Mouse (Mus musculus): ENCODE measurements around the gene Hsd17b7. TPM values are rescaled to one million over a fixed set of nuclear protein-coding genes. Genes with fewer than 3 reads are reported as not detected.
A peak's percentile ranks its signal among the peaks of the same experiment; 100 is the strongest.

Hsd17b7 gene
- polyA plus RNA-seq, 1 experiment from 2014 or later: 21.1 TPM

DNA sequence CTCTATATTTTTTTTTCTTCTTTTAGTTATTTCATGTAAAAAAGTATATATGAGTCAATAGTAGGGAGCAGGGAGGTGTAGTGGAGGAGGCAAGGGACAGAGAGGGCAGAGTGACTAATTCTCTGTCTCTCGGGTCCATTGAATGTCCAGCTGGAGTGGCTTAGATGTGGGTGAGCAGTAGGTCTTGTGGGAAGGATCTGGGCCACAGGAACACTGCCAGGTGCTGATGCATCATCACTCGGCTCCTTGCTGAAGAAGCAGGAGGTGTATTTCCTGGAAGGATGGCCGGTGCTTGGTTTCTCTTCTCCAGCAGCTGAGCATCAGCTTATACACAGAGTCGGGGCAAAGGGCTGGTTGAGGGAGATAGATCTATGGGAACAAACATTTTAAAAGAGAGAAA is 8.6 kb upstream of the Hsd17b7 start:
- no peak overlapping the region for H3K4me2 ChIP-seq (ENCODE audit: low read depth, low read length)
- H3K9me3 ChIP-seq (ENCODE audit: control insufficient read depth, low read length): no peaks in the 10 kb centered on the region
- no peaks in the 10 kb centered on the region for H3K4me1 ChIP-seq (ENCODE audit: control insufficient read depth, insufficient read depth, low read length)
- H3K9ac ChIP-seq (ENCODE audit: low read depth, low read length): no peak overlapping the region
- WGBS: 87% methylated on average over 4 of the region's 4 CpGs
- no peak overlapping the region for H3K4me3 ChIP-seq (ENCODE audit: low read length)
- H3K27me3 ChIP-seq (replicated peaks; ENCODE audit: control insufficient read depth, insufficient read depth, low read length): no peaks in the 10 kb centered on the region
- no peak for ATAC-seq
- no peak overlapping the region for H3K27ac ChIP-seq (ENCODE audit: low read length)
- H3K36me3 ChIP-seq (ENCODE audit: control insufficient read depth, insufficient read depth, low read length): no peaks in the 10 kb centered on the region

DNA sequence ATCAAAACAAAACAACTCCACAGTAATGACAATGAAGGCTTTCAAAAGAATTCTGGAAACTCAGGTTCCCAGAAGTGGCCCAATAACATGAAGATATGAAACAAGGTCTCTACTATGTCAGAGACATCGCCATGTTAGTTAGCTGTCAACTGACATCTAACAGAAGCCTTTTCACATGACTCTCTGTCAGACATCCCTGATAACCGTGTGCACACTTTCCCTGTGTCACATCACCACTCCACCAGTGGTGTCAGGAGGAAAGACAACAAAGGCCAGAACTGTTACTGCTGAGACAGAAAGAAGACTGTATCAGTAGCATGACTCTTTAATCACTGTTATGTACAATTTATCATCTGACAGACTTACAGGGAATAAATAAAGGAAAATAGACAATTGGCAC is 3.0 kb upstream of the Hsd17b7 start:
- peaks cover 10% of the 10 kb centered on the region for H3K4me1 ChIP-seq (ENCODE audit: control insufficient read depth, insufficient read depth, low read length)
- H3K27ac ChIP-seq (ENCODE audit: low read length): no peak overlapping the region
- no peaks in the 10 kb centered on the region for H3K27me3 ChIP-seq (replicated peaks; ENCODE audit: control insufficient read depth, insufficient read depth, low read length)
- no peaks in the 10 kb centered on the region for H3K9me3 ChIP-seq (ENCODE audit: control insufficient read depth, low read length)
- no peak overlapping the region for H3K4me3 ChIP-seq (ENCODE audit: low read length)
- no peak for ATAC-seq
- no peaks in the 10 kb centered on the region for H3K36me3 ChIP-seq (ENCODE audit: control insufficient read depth, insufficient read depth, low read length)
- WGBS: 74% methylated on average over 2 of the region's 2 CpGs
- no peak overlapping the region for H3K4me2 ChIP-seq (ENCODE audit: low read depth, low read length)
- H3K9ac ChIP-seq (ENCODE audit: low read depth, low read length): no peak overlapping the region

DNA sequence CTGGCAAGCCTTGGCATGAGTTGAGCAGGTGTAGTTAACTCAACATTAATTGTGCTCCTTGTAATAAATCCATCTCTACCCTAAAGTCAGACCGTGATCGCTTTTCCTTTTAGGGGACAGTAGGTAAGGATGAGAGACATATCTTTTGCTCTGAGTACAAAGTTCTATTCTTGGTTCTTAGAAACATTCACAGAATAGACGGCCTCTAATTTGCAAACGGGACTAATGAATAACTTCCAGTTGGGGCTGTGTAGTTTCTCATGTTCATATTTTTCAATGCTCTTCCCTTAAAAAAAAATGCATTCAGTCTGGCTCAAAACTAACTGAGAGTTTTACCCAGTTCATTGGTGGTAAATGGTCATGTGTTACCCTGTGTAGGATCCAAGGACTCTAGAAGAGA is 1.9 kb upstream of the Hsd17b7 start:
- Histone ChIP-seq H3K4me3 (ENCODE audit: low read length) (no peak overlapping the region), H3K9ac (ENCODE audit: low read depth, low read length) (no peak overlapping the region), H3K9me3 (ENCODE audit: control insufficient read depth, low read length) (no peaks in the 10 kb centered on the region), H3K27me3 (replicated peaks; ENCODE audit: control insufficient read depth, insufficient read depth, low read length) (no peaks in the 10 kb centered on the region), H3K27ac (ENCODE audit: low read length) (no peak overlapping the region), H3K4me1 (ENCODE audit: control insufficient read depth, insufficient read depth, low read length) (peaks cover 10% of the 10 kb centered on the region), H3K4me2 (ENCODE audit: low read depth, low read length) (no peak overlapping the region), H3K36me3 (ENCODE audit: control insufficient read depth, insufficient read depth, low read length) (peaks cover 4% of the 10 kb centered on the region; the same call in 1 of the 2 replicates)
- WGBS: 88% methylated on average over 4 of the region's 4 CpGs
- no peak for ATAC-seq

DNA sequence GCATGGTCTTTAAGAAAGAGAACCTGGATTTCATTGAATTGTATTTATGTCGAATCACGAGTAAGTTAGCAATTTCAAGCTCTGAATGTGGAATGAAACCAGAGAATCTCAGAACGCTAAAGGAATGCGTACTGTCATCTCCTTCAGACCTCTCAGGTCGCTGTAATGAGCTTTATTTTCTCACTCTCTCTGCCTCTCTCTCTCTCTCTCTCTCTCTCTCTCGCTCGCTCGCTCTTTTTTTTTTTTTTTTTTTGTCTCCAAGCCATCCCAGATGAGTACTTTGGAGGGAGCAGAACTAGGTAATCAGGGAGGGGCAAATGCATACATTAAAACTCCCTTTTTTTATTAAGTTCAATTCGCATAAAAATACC is 460 bp upstream of the Hsd17b7 start:
- ATAC-seq: peak; percentile 63
- Histone ChIP-seq H3K27ac (ENCODE audit: low read length) (peak overlapping the region; percentile 82), H3K4me3 (ENCODE audit: low read length) (peak overlapping the region; percentile 67), H3K9ac (ENCODE audit: low read depth, low read length) (peak overlapping the region; percentile 63), H3K27me3 (replicated peaks; ENCODE audit: control insufficient read depth, insufficient read depth, low read length) (no peaks in the 10 kb centered on the region), H3K36me3 (ENCODE audit: control insufficient read depth, insufficient read depth, low read length) (peaks cover 7% of the 10 kb centered on the region; the same call in 1 of the 2 replicates), H3K9me3 (ENCODE audit: control insufficient read depth, low read length) (no peaks in the 10 kb centered on the region), H3K4me2 (ENCODE audit: low read depth, low read length) (peak overlapping the region; percentile 58), H3K4me1 (ENCODE audit: control insufficient read depth, insufficient read depth, low read length) (peaks cover 10% of the 10 kb centered on the region)
- under 1% methylated on average over 6 of the region's 9 CpGs for WGBS

DNA sequence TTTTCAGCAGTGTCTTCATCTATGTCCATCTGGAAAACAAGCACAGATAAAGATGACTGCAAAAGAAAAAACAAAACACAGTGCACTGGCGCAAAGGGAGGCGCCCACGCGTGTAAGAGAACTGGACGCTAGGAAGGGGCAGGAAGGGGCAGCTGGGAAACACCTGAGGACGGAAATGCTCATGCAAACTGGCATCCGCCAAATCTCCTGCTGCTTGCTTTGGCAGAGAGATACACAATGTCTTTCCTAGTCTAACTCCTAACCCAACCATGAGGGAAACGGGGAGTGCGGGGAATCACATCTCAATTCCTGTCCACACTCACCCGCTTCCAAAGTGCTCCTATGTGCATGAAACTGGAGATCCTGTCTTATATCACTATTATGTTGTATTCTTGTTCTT is 15.9 kb downstream of the Hsd17b7 start:
- Histone ChIP-seq H3K4me1 (ENCODE audit: control insufficient read depth, insufficient read depth, low read length) (no peaks in the 10 kb centered on the region), H3K4me3 (ENCODE audit: low read length) (no peak overlapping the region), H3K9ac (ENCODE audit: low read depth, low read length) (no peak overlapping the region), H3K27me3 (replicated peaks; ENCODE audit: control insufficient read depth, insufficient read depth, low read length) (no peaks in the 10 kb centered on the region), H3K9me3 (ENCODE audit: control insufficient read depth, low read length) (no peaks in the 10 kb centered on the region), H3K27ac (ENCODE audit: low read length) (no peak overlapping the region), H3K4me2 (ENCODE audit: low read depth, low read length) (no peak overlapping the region), H3K36me3 (ENCODE audit: control insufficient read depth, insufficient read depth, low read length) (peaks cover 15% of the 10 kb centered on the region; the same call in 1 of the 2 replicates)
- no peak for ATAC-seq
- WGBS: 94% methylated on average over 10 of the region's 10 CpGs

DNA sequence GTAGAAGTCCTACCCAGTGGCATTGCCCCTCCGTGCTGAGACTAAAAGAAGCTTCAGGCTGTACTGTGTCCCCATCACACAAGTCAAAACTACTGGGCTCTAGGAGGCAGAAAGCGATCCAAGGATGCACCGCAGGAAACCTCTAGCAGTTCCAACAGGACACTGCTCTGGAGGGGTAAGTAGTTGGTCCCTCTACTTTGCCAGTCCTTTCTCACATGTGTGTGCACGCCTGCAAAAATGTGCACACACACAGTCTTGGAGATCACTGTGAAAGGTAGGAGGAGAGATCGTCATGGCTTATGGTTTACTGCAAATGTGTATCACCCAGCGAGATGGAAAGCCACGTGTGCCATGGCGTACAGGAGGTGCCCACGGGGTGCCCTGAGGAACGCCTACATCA is 16.4 kb downstream of the Hsd17b7 start:
- WGBS: 94% methylated on average over 10 of the region's 10 CpGs
- ATAC-seq: no peak
- no peaks in the 10 kb centered on the region for H3K4me1 ChIP-seq (ENCODE audit: control insufficient read depth, insufficient read depth, low read length)

DNA sequence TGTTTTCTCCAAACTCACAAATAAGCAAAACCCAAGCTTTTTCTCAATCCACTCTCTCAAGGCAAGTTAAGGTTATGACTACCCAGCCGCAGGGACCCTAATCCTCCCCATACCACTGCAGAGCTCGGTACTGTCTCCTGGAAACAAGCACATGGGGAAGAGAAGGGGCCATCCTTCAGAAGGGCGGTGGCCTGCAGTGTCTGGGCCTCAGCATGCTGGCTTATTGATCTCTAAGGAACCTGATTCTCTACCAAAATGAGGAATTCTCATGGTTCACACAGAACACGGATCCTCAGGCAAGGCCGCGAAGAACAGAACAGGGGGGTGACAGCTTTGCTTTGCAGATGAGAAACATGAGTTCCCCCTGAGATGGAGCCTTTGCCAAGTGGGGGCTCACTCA is 17.5 kb downstream of the Hsd17b7 start:
- H3K9ac ChIP-seq (ENCODE audit: low read depth, low read length): no peak overlapping the region
- H3K27me3 ChIP-seq (replicated peaks; ENCODE audit: control insufficient read depth, insufficient read depth, low read length): no peaks in the 10 kb centered on the region
- H3K4me3 ChIP-seq (ENCODE audit: low read length): no peak overlapping the region
- 83% methylated on average over 6 of the region's 6 CpGs for WGBS
- no peaks in the 10 kb centered on the region for H3K4me1 ChIP-seq (ENCODE audit: control insufficient read depth, insufficient read depth, low read length)
- peaks cover 12% of the 10 kb centered on the region; the same call in 1 of the 2 replicates for H3K36me3 ChIP-seq (ENCODE audit: control insufficient read depth, insufficient read depth, low read length)
- H3K27ac ChIP-seq (ENCODE audit: low read length): no peak overlapping the region
- ATAC-seq: no peak
- H3K9me3 ChIP-seq (ENCODE audit: control insufficient read depth, low read length): no peaks in the 10 kb centered on the region
- no peak overlapping the region for H3K4me2 ChIP-seq (ENCODE audit: low read depth, low read length)

More for the DNA sequence above, 16.4 kb downstream of the Hsd17b7 start:
- Histone ChIP-seq H3K9ac (ENCODE audit: low read depth, low read length) (no peak overlapping the region), H3K9me3 (ENCODE audit: control insufficient read depth, low read length) (no peaks in the 10 kb centered on the region), H3K4me3 (ENCODE audit: low read length) (no peak overlapping the region), H3K4me2 (ENCODE audit: low read depth, low read length) (no peak overlapping the region), H3K27me3 (replicated peaks; ENCODE audit: control insufficient read depth, insufficient read depth, low read length) (no peaks in the 10 kb centered on the region), H3K36me3 (ENCODE audit: control insufficient read depth, insufficient read depth, low read length) (peaks cover 15% of the 10 kb centered on the region; the same call in 1 of the 2 replicates), H3K27ac (ENCODE audit: low read length) (no peak overlapping the region)

DNA sequence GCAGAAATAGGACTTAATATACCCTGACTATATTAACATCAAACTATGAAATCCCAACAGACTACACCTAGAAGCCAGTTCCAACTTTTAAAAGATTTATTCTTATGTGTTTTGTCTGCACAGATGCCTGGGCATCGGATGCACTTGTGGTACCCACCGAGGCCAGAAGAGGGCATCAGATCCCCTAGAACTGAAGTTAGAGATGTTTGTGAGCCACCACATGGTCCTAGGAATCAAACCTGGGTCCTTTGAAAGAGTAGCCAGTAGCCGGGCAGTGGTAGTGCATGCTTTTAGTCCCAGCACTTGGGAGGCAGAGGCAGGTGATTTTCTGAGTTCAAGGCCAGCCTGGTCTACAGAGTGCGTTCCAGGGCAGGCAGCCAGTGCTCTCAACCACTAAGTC is 18.4 kb downstream of the Hsd17b7 start:
- Histone ChIP-seq H3K36me3 (ENCODE audit: control insufficient read depth, insufficient read depth, low read length) (peaks cover 10% of the 10 kb centered on the region; the same call in 1 of the 2 replicates), H3K27me3 (replicated peaks; ENCODE audit: control insufficient read depth, insufficient read depth, low read length) (no peaks in the 10 kb centered on the region), H3K4me2 (ENCODE audit: low read depth, low read length) (no peak overlapping the region), H3K4me1 (ENCODE audit: control insufficient read depth, insufficient read depth, low read length) (no peaks in the 10 kb centered on the region), H3K9me3 (ENCODE audit: control insufficient read depth, low read length) (no peaks in the 10 kb centered on the region), H3K27ac (ENCODE audit: low read length) (no peak overlapping the region), H3K4me3 (ENCODE audit: low read length) (no peak overlapping the region), H3K9ac (ENCODE audit: low read depth, low read length) (no peak overlapping the region)
- WGBS: 94% methylated on average over 4 of the region's 4 CpGs
- no peak for ATAC-seq

DNA sequence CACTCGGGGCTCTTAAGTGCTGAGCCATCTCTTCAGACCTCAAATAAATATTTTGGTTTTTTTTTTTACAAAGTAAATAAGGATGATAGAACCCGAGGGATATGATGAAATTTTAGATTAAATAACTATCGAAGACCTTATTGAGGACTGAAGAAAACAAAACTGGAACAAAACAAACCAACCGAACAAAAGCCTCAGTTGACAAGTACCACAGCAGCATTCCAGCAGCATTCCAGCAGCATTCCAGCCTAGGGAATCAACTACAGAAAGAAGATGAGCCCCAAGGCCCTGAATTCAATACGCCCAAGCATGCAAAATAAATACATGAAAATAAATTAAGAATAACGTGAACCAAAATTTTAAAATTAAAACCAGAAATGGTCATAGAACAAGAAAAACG is 19.1 kb downstream of the Hsd17b7 start:
- no peak for ATAC-seq
- Histone ChIP-seq H3K27me3 (replicated peaks; ENCODE audit: control insufficient read depth, insufficient read depth, low read length) (no peaks in the 10 kb centered on the region), H3K4me1 (ENCODE audit: control insufficient read depth, insufficient read depth, low read length) (no peaks in the 10 kb centered on the region), H3K9ac (ENCODE audit: low read depth, low read length) (no peak overlapping the region), H3K4me2 (ENCODE audit: low read depth, low read length) (no peak overlapping the region), H3K36me3 (ENCODE audit: control insufficient read depth, insufficient read depth, low read length) (0 out of 2 replicates have a peak, but pooled peaks cover 7% of the 10 kb centered on the region), H3K9me3 (ENCODE audit: control insufficient read depth, low read length) (no peaks in the 10 kb centered on the region), H3K27ac (ENCODE audit: low read length) (no peak overlapping the region), H3K4me3 (ENCODE audit: low read length) (no peak overlapping the region)
- WGBS: 56% methylated on average over 7 of the region's 7 CpGs

DNA sequence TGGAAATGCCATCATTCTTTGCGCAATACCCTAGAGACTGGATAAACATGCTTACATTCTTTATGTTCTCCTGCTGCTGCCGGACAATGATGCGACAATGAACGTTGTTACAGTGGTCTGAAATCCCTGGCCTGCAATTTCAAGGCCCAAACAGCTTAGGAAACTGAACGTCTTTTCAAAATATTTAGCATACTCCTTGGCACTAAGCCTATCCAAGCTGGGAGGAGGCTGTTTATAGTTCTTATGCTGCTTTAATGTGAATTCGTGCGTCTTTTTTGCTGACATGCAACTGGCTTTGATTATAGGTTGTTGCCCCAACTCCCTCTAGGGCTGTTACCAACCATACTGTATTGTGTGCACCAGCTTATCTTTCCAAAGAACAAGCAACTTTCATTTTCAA is 20.2 kb downstream of the Hsd17b7 start:
- no peak overlapping the region for H3K4me2 ChIP-seq (ENCODE audit: low read depth, low read length)
- no peak overlapping the region for H3K27ac ChIP-seq (ENCODE audit: low read length)
- no peak for ATAC-seq
- no peaks in the 10 kb centered on the region for H3K4me1 ChIP-seq (ENCODE audit: control insufficient read depth, insufficient read depth, low read length)
- no peak overlapping the region for H3K4me3 ChIP-seq (ENCODE audit: low read length)
- H3K9me3 ChIP-seq (ENCODE audit: control insufficient read depth, low read length): no peaks in the 10 kb centered on the region
- 53% methylated on average over 7 of the region's 7 CpGs for WGBS
- no peaks in the 10 kb centered on the region for H3K27me3 ChIP-seq (replicated peaks; ENCODE audit: control insufficient read depth, insufficient read depth, low read length)
- H3K36me3 ChIP-seq (ENCODE audit: control insufficient read depth, insufficient read depth, low read length): 0 out of 2 replicates have a peak, but pooled peaks cover 7% of the 10 kb centered on the region
- no peak overlapping the region for H3K9ac ChIP-seq (ENCODE audit: low read depth, low read length)

Data from intestine, embryonic 16.5 days (tissue).